Mouse (Mus musculus) G1E (cell line): ENCODE measurements around the gene Ifnz.
"Not testable (repeated sequence)": the region's sequence is repeated elsewhere in the genome, so short reads cannot be mapped to it uniquely, and the experiment has no call there.

Experiments
- CTCF ChIP-seq: IDR thresholded peaks from 2 replicates; pipeline ENCODE4 v1.5.1; 2012; ENCODE audit warnings: low read depth, low read length, inconsistent platforms, mixed read lengths
- GATA1 ChIP-seq: IDR thresholded peaks from 2 replicates; pipeline ENCODE4 v1.6.1; 2012; ENCODE audit warnings: borderline replicate concordance, low read length, inconsistent platforms, mixed read lengths
- POLR2AphosphoS5 ChIP-seq: IDR thresholded peaks from 2 replicates; pipeline ENCODE4 v1.6.1; 2012; ENCODE audit warnings: low read depth, low read length, inconsistent platforms; ENCODE audit not compliant: insufficient replicate concordance
- TAL1 ChIP-seq: conservative IDR thresholded peaks from 2 replicates; pipeline ENCODE4 v1.6.1; 2012; ENCODE audit warnings: low read depth, low read length, inconsistent platforms, mixed read lengths

DNA sequence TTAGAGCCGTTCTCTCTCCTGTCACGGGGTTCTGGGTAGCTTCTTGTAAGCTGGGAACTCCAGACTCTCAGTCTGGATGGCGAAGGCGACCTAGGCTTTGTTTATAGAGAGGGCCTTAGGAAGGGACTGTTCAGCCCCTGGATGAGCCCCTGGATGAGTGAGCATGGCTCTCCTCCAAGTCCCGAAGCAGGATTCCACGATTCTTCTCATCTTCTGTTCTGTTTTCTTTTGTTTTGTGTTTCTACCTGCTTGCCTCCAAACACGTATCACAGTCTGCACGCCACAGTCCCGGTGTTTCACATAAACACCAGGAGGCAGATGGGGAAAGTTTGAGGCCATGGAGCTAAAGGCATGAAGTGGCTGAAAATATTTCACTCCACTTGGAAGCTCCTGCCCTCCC, 23.2 kb upstream of the Ifnz start:
- TF ChIP-seq CTCF, TAL1, POLR2AphosphoS5, GATA1: not testable (repeated sequence)
